Mouse (Mus musculus) ES-Bruce4 (cell line): Measurements from ENCODE around the gene Srrm3. TPM values are rescaled to one million over a fixed set of nuclear protein-coding genes. Genes with fewer than 3 reads are reported as not detected.

Source experiments
- H3K27ac ChIP-seq: 2 replicates; pipeline ENCODE4 v1.5.1; 2012; ENCODE audit warnings: low read length, inconsistent platforms; ENCODE audit not compliant: insufficient read depth
- H3K27me3 ChIP-seq: 2 replicates; pipeline ENCODE4 v1.6.1; 2012; ENCODE audit warnings: mild to moderate bottlenecking, low read length, inconsistent platforms; ENCODE audit not compliant: control insufficient read depth, poor library complexity, insufficient read depth, severe bottlenecking
- H3K36me3 ChIP-seq: 2 replicates; pipeline ENCODE4 v1.6.1; 2012; ENCODE audit warnings: inconsistent platforms, mild to moderate bottlenecking, low read length, moderate library complexity; ENCODE audit not compliant: control insufficient read depth, poor library complexity, insufficient read depth, severe bottlenecking
- H3K4me1 ChIP-seq: one replicate; pipeline ENCODE4 v1.8.1; 2011; ENCODE audit warnings: low read length; ENCODE audit not compliant: control insufficient read depth, insufficient read depth
- H3K4me3 ChIP-seq: 2 replicates; pipeline ENCODE4 v1.5.1; 2011; ENCODE audit warnings: low read depth, mild to moderate bottlenecking, low read length
- H3K9ac ChIP-seq: 2 replicates; pipeline ENCODE4 v1.6.1; 2012; ENCODE audit warnings: low read depth, mild to moderate bottlenecking, inconsistent platforms; ENCODE audit not compliant: poor library complexity, severe bottlenecking
- H3K9me3 ChIP-seq: replicated peaks from 2 replicates; pipeline ENCODE4 v1.6.1; 2012; ENCODE audit warnings: mild to moderate bottlenecking, low read length, inconsistent platforms; ENCODE audit not compliant: control insufficient read depth, poor library complexity, insufficient read depth, severe bottlenecking
- CTCF ChIP-seq: IDR thresholded peaks from one replicate; pipeline ENCODE4 v1.8.1; 2011; ENCODE audit warnings: low read depth, low read length
- EP300 ChIP-seq: IDR thresholded peaks from 2 replicates; pipeline ENCODE4 v1.6.1; 2011; ENCODE audit warnings: low read depth, low read length; ENCODE audit not compliant: insufficient read depth
- POLR2A ChIP-seq: IDR thresholded peaks from one replicate; pipeline ENCODE4 v1.8.1; 2011; ENCODE audit warnings: low read length; ENCODE audit not compliant: insufficient read depth
- polyA plus RNA-seq: library from polyadenylated mRNA; stranded (reverse); fragments of >200 nt; gene quantifications from 2 replicates; pipeline ENCODE4 v1.2.4, GENCODE M21; 2011; ENCODE audit warnings: low read depth; ENCODE audit not compliant: missing spikeins, insufficient read depth, insufficient read length

Srrm3 gene
- polyA plus RNA-seq, 1 experiment = 0.55 TPM

DNA sequence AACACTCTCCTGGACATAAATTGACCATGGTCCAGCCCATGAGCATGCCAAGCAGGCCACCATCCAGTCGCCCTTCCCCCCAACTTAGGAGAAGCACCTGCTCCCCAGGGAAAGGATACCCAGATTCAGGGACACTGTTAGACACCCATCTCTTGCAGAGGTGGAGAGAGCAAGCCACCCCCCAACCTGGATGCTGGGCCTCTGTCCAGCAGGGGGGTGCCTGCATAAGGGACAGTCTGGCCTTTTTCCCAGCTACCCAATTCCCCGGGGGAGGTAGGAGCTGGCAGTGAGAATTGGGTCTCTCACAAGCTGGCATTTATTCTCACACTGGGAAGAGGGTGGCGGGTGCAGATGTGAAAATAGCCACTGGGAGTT, 560 bp downstream of the Srrm3 start:
- Histone ChIP-seq H3K36me3 (no peaks in the 10 kb centered on the region), H3K27me3 (no peaks in the 10 kb centered on the region), H3K9ac (no peak overlapping the region), H3K4me1 (peaks cover 2% of the 10 kb centered on the region), H3K27ac (no peak overlapping the region), H3K4me3 (no peak overlapping the region), H3K9me3 (no peaks in the 10 kb centered on the region)
- no peak for TF ChIP-seq EP300
- no peak for TF ChIP-seq POLR2A
- TF ChIP-seq CTCF = no peak

DNA sequence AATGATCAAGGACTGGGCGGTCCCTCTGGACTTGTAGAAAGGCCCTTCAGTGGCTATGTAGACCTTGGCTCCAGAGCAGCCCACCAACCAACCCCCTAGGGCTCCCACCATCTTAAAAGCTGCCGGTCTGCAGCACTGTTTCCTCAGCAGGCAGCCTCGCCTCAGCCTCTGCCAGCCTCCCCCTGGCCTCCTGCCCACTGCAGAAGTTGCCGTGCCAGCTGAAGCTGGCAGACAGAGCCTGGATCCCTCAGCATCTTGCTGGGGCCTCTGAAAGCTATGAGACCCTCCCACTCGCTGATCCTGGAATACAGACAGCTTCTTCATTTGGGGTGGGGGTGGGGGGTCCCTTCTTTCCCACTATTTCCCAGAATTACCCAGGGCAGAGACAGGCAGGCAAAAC, 6.3 kb downstream of the Srrm3 start:
- no peaks in the 10 kb centered on the region for H3K27me3 ChIP-seq
- no peak for TF ChIP-seq EP300
- no peak for TF ChIP-seq POLR2A
- TF ChIP-seq CTCF = no peak

DNA sequence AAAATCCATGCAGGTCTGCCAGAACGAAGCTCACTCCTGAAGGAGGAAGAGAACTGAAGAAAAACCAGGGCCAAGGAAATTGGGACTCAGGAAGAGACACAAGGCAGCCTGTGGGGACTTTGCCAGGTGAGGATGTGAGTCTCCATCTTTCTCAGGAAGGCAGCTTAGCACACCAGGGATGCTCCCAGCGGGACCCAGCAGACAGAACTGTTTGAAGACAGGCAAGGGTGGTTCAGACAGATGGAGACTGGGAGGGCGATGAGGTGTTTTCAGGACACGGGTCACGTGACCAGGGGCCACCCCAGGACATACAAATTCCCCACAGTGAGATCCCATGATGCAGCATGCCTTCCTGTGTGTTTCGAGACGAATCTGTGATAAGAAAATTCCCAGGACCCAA, 11.8 kb downstream of the Srrm3 start:
- Histone ChIP-seq H3K36me3 (no peaks in the 10 kb centered on the region), H3K27me3 (no peaks in the 10 kb centered on the region), H3K4me1 (no peaks in the 10 kb centered on the region), H3K4me3 (no peak overlapping the region), H3K27ac (no peak overlapping the region), H3K9me3 (no peaks in the 10 kb centered on the region), H3K9ac (no peak overlapping the region)
- TF ChIP-seq CTCF (no peak), EP300 (no peak), POLR2A (no peak)

More for the DNA sequence above, 6.3 kb downstream of the Srrm3 start:
- Histone ChIP-seq H3K4me3 (no peak overlapping the region), H3K4me1 (no peaks in the 10 kb centered on the region), H3K27ac (no peak overlapping the region), H3K36me3 (no peaks in the 10 kb centered on the region), H3K9me3 (no peaks in the 10 kb centered on the region), H3K9ac (no peak overlapping the region)

DNA sequence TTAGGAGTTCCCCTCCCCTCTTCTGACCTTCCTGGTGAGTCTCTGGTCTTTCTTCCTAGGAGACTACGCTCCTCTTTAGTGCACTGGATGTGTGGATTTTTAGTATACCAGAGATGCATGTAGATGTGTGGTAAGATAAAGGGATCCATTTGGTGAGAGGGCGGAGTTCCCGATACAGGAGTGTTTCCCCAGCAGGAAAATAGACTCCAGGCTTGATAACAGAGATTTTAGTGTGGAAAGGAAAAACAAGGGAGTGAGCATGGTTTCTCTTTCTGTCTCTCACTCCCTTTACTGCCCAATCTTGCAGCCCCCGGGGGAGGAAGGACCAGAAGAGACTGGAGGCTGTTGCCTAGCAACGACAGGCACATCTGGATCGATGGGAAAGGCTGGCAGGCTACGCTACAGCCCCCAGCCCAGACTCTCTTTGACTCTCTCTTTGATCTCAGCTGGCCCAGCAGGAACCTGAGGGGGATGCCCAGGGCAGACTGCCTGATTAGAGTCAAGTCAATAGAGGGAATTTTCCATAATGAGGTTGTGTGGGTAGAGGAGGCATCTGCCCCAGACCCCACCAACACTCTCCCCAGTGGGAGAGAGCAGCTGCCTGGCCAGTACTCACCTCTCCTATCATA, 15.7 kb downstream of the Srrm3 start:
- H3K27ac ChIP-seq = no peak overlapping the region
- H3K27me3 ChIP-seq = no peaks in the 10 kb centered on the region
- no peaks in the 10 kb centered on the region for H3K9me3 ChIP-seq
- no peak overlapping the region for H3K9ac ChIP-seq
- no peak overlapping the region for H3K4me3 ChIP-seq
- H3K36me3 ChIP-seq = no peaks in the 10 kb centered on the region
- H3K4me1 ChIP-seq = no peaks in the 10 kb centered on the region
- TF ChIP-seq CTCF (no peak), EP300 (no peak), POLR2A (no peak)

DNA sequence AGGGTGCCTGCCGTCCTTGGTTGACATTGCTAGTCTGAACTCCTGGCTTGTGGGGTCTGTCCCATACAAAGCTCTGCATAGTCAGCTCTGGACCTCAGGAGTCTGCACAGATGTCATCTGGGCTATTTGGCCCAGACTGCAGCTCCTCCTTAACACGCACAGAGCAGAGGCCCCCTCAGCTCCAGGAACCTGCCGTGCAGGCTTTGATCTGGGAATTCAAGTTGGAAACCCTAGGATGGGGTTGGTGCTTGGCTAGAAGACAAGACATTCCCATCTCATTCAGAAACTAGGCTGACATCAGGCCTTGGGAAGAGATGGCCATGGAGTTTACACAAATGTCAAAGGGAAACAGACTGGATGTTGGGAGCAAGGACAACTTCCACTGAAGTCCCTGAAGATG, 17.8 kb downstream of the Srrm3 start:
- Histone ChIP-seq H3K27me3 (no peaks in the 10 kb centered on the region), H3K9me3 (no peaks in the 10 kb centered on the region), H3K27ac (no peak overlapping the region), H3K9ac (no peak overlapping the region), H3K36me3 (no peaks in the 10 kb centered on the region), H3K4me3 (no peak overlapping the region), H3K4me1 (no peaks in the 10 kb centered on the region)
- TF ChIP-seq EP300 (no peak), POLR2A (no peak), CTCF (no peak)

DNA sequence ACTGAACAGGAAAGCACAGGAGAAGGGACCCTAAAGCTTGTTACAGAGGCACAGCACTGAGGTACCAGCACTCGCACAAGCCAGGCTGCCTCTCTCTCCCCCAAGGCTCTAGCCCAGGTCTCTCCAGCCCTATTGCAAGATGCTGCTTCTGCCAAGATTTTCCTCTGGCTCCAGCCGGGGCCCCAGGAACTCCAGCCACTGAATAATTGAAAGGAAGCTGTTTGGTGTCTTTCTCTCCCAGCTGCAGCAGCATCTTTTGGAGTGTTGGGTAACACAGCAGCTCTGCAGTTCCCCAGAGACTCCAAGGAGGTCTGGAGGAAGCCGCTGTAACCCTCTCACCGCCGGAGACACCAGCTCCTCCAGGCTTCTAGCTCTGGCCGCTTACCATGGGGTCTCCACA, 19.5 kb downstream of the Srrm3 start:
- Histone ChIP-seq H3K4me1 (no peaks in the 10 kb centered on the region), H3K27me3 (no peaks in the 10 kb centered on the region), H3K9me3 (no peaks in the 10 kb centered on the region), H3K27ac (no peak overlapping the region), H3K4me3 (no peak overlapping the region), H3K9ac (no peak overlapping the region), H3K36me3 (no peaks in the 10 kb centered on the region)
- TF ChIP-seq POLR2A (no peak), CTCF (no peak), EP300 (no peak)
